Mouse (Mus musculus): ENCODE results near the gene Uimc1.

DNA sequence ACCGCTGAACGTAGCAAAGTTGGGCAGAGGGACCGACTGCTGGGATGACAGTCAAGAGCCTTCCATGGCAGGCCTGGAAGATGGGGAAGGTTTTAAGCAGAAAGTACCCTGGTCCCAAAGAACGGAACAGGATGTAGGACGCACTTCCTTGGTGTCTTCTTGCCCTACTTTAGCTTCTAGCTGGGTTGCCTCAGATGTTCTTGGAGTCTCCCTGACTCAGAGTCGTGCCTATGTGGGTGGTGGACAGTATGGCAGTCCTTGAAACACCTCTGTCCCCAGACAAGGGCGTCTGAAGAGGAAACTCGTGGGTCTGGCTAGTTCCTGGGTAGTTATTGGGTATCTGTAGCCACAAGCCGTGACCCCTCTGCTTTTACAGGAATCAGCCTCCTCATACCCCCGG is 98.0 kb downstream of the Uimc1 start:
- TF ChIP-seq POLR2A (IDR thresholded peaks at IDR 0.05; ENCODE audit: control insufficient read depth in 1 of 2, insufficient read depth in 1 of 2, low read depth in 1 of 2, low read length in 2 of 2, poor library complexity in 1 of 2) (no peak), ZNF384 (IDR thresholded peaks at IDR 0.05; ENCODE audit: low read depth, low read length) (no peak), CHD2 (IDR thresholded peaks at IDR 0.05; ENCODE audit: low read length) (no peak), USF1 (IDR thresholded peaks at IDR 0.05; ENCODE audit: low read depth, low read length) (no peak), ZC3H11A (IDR thresholded peaks at IDR 0.05; ENCODE audit: low read depth, low read length) (no peak), NRF1 (IDR thresholded peaks at IDR 0.05; ENCODE audit: insufficient read depth, low read depth, low read length, poor library complexity, severe bottlenecking) (no peak)
